Mouse (Mus musculus): ENCODE measurements around the gene Insyn1. TPM values are rescaled to one million over a fixed set of nuclear protein-coding genes. Genes with fewer than 3 reads are reported as not detected.
A peak's percentile ranks its signal among the peaks of the same experiment; 100 is the strongest.

Gene Insyn1
- 100 to 1,000 TPM; 187 to 197 TPM for total RNA-seq (2021)
- long read RNA-seq, experiment 1, transcript Insyn1-201 (3 exons, 2,139 nt), result major isoform, 12 of 31 reads
- long read RNA-seq, experiment 1, transcript Insyn1-203 (2 exons, 1,095 nt), result minor isoform, 9 of 31 reads
- long read RNA-seq, experiment 1, partial matches to known transcripts, result 7 of 31 reads
- long read RNA-seq, experiment 1, other reads (novel, unspliced or antisense), result 2 of 31 reads
- long read RNA-seq, experiment 2, transcript Insyn1-203 (2 exons, 1,095 nt), result major isoform, 20 of 45 reads
- long read RNA-seq, experiment 2, transcript Insyn1-201 (3 exons, 2,139 nt), result minor isoform, 9 of 45 reads
- long read RNA-seq, experiment 2, partial matches to known transcripts, result 9 of 45 reads
- long read RNA-seq, experiment 2, other reads (novel, unspliced or antisense), result 4 of 45 reads

DNA sequence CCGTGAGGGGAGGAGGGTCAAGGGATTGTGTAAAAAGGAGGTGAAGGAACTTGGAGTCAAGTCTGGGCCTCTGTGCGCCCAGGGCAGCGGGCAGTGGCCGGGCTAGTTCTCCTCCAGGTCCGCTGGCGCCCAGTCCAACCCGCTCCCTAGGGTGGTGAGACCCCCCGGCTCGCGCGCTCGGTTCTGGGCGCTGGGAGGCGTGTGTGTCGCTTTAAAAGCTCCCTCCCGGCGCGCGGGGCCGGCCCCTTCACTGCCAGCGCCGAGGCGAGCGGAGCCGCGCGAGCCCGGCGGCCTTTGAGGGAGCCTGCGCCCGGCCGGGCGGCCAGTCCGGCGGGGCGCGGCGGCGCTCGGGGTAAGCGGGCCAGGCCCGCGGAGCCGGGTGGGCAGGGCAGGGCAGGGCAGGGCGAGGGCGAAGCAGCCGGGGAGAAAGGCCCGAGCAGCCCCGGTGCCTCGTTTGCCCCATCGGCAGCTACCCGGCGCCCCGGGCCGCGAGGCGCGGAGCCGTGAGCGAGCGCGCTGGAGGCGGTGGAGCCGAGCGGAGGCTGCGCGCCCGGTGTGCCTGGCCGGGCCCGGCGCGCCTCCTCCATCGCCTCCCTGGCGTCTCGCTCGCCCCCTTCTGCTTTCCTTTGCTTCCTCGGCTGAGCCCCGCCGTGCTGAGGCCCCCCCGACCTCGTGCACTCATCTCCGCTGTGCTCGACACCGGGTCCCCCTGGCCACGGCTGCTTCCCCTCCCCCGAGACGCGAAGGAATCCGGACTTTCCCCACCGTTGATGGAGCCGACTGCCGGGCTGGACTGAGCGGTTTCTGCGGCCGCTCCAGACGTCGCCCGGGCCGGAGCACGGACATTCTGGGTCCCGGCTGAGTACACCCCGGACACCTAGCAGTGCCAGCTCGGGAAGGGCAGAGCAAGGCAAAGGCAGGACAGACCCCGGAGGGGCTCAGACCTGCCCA is at the start of gene Insyn1:
Gene Insyn1 (plus strand): TSS at position 753 of the 951 bp plus-strand sequence.
- DNase-seq (ENCODE audit: low spot score in 2 of 2), result peak; percentile 58 to 66

- no peak for DNase-seq (ENCODE audit: low spot score in 2 of 2)
Measured at GRCm38 (mm10) chr9:58438921-58439396, 49.4 kb upstream of the Insyn1 start.

- DNase-seq (ENCODE audit: low spot score in 2 of 2), result peak in 1 of 2 experiments; percentile 77
Measured at GRCm38 (mm10) chr9:58440100-58440499, 48.3 kb upstream of the Insyn1 start.

DNA sequence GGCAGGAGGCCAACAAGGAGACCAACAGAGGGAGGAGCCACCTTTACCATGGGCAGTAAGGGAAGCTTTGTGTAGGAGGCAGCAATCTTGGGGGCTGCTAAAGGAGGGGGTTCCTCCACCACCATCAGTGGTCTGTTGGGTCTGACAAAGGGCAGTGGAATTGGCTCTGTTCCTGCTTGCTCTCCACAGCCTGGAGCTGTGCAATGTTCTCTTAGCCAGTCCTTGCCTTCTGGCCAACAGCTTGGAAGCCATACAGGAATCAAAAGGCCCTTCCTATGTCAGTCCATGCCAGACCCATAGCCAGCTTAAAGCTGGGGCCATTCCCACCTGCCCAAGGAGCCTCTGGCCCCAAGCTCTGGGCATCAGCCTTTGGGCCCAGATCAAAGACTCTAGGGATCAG is 47.8 kb upstream of the Insyn1 start:
- peak in 1 of 2 experiments; percentile 60 for DNase-seq (ENCODE audit: low spot score in 2 of 2)

GRCm38 (mm10) chr9:58441351-58442104 is 46.9 kb upstream of the Insyn1 start:
- no peak for DNase-seq (ENCODE audit: low spot score in 2 of 2)

GRCm38 (mm10) chr9:58442105-58443010 is 46.0 kb upstream of the Insyn1 start:
- DNase-seq (ENCODE audit: low spot score in 2 of 2), result no peak

- DNase-seq (ENCODE audit: low spot score in 2 of 2), result no peak
Measured at GRCm38 (mm10) chr9:58443061-58443460, 45.3 kb upstream of the Insyn1 start.

DNA sequence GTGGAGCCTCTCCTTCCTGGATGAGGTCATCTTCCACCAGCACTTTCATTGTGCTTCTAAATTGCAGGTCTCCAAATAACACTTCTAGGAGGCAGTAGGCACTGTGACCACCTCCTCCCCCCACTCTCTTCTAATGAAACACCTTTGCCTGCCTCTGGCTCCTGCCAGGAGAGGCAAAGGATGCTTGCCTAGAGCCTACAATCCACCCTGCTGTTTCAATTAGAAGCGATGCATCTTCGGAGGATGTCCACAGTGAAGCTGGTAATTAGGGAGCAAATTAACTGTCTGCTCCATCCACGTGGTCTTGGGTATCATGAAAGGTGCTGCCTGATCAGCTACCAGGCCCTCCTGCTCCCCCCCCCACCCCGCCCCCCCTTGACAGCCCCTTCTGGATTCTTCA is 41.6 kb upstream of the Insyn1 start:
- DNase-seq (ENCODE audit: low spot score in 2 of 2), result no peak

DNA sequence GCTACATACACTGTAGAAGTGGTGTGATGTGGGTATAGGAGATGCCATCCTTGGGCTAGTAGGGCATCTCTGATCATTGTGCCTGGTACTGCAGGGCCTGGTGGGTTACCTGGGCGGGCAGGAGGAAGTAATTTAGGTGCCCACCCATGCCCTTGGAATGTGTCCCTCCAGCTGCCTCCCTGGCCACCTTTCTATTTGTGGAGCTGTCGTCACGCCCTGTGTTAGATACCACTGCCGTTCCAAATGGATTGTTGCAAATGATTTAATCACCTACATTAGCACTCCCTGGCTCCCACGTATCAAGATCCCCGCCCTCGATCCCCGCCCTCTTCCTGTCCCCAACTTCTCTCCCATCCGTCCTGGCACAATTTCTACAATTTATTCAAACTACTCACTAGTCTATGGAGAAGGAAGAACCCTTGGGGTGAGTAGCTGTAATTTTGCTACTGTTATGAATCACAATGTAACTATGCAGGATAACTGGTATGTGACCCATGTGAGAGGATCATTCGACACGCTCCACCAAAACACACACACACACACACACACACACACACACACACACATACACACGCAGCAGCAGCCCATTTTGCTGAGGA is 40.3 kb upstream of the Insyn1 start:
- DNase-seq (ENCODE audit: low spot score in 2 of 2), result no peak

- no peak for DNase-seq (ENCODE audit: low spot score in 2 of 2)
Measured at GRCm38 (mm10) chr9:58449526-58449925, 38.9 kb upstream of the Insyn1 start.

- no peak for DNase-seq (ENCODE audit: low spot score in 2 of 2)
Measured at GRCm38 (mm10) chr9:58453791-58454378, 34.5 kb upstream of the Insyn1 start.

- no peak for DNase-seq (ENCODE audit: low spot score in 2 of 2)
Measured at GRCm38 (mm10) chr9:58454886-58455285, 33.5 kb upstream of the Insyn1 start.

- peak; percentile 58 to 86 for DNase-seq (ENCODE audit: low spot score in 2 of 2)
Measured at GRCm38 (mm10) chr9:58455798-58456197, 32.6 kb upstream of the Insyn1 start.

DNA sequence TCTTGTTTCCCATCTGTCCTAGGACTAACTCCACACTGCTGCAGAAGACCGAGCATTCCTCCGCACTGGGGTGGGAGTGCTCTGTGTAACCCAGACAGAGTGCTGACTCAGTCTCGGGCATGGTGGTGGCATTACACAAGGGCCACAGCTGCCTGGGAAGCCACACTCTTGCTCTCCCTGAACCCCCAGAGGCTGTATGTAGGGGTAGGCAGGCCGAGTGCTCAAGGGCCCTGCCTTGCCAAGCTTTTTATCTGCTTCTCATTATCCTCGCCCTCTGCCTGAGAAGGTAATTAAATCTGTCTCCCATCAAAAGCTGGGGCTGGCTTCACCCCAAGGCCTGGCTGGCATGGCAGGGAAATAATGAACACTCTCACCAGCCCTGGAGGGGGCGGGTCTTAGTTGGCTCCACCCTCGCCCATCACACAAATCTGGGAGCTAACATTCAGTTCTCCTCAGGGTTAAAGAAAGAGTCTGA is 30.9 kb upstream of the Insyn1 start:
- DNase-seq (ENCODE audit: low spot score in 2 of 2), result peak; percentile 64 to 77

GRCm38 (mm10) chr9:58458341-58458740 is 30.1 kb upstream of the Insyn1 start:
- no peak for DNase-seq (ENCODE audit: low spot score in 2 of 2)

DNA sequence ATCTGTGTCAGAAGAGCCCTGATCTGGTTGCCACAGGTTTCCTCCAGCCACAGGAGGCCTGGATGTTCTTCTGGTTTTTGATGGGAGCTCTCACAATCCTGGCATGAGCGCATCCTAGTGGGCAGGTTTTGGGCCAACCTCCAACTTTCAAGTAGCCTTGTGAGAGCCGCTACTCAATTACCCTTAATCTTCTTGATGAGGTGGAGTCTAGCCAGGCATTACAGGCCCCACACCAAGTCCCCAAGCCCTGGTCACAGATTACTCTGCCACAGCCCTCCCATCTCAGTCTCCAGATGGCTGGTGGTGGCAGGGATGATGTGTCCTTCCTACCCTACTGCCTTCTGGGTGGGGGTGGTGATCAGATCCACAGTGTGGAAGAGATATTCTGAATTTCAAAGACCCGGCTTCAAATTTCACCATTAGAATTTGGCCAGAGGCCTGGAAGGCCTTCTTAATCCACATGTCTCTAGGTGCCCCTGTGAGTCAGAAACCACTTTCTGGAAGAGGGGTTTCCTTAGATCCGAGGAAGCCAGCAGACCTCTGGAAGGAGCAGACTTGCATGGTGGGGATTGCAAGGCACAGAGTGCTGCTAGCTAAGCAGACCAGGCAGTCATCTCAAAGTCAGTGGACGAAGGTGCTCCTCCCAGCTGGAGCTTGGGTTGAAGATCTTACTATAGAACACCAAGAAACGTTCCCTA is 29.4 kb upstream of the Insyn1 start:
- peak in 1 of 2 experiments; percentile 62 for DNase-seq (ENCODE audit: low spot score in 2 of 2)

DNA sequence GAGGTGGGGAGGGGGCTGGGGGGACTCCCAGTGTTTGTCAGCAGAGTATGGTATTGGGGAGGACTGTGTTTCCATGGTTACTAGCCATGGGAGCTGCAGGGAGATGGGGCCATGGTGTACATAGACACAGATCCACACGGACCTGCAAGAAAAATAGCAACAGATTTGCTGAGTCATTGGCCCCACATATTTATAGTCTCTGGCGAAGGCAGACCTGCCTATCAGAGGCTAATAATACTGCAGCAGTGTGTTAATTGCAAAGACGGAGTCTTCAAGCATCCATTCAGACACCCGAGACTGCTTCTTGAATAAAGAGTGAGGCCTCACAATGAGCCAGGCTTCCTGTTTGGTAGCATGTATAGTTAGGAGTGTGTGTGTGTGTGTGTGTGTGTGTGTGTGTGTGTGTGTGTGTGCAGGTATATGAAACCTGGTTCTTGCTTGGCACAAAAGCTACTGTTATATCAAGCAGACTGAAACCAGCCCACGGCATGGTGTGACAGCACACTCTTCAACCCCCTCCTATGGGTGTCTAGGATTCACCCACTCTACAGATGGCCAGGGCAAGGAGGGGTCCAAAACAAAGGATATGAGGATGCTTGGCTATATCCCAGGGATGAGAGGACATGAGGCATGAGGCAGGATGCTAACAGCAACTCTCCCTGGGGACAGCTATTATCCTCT is 20.9 kb upstream of the Insyn1 start:
- DNase-seq (ENCODE audit: low spot score in 2 of 2), result peak in 1 of 2 experiments; percentile 72

DNA sequence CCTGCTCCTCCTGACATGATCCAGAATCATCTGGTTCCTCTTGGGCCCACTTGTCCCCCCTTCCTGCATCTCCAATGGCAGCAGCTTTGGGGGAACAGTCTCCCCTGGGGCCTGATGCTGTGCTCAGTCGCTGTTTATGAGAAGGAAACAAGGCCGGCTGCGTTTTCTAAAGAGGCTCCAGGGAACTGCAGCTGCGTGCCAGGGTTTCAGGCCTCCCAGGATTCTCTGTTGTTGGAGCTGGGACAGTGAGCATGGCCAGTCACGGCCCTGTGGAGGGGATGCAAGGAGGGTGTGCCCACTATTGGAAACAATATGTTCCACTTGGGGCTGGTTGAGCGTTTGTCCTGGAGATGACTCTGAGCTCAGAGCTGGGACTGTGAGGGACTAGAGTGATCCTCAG is 17.9 kb upstream of the Insyn1 start:
- DNase-seq (ENCODE audit: low spot score in 2 of 2), result no peak
